Mouse (Mus musculus) layer of hippocampus, adult 11-12 months (tissue): ENCODE data around the gene Osbpl3.
A peak's percentile ranks its signal among the peaks of the same experiment; 100 is the strongest.

ENCODE experiments used
- DNase-seq: peaks from one replicate; pipeline ENCODE4 v3.0.0; 2022; ENCODE audit warnings: low spot score

The Osbpl3 gene

DNA sequence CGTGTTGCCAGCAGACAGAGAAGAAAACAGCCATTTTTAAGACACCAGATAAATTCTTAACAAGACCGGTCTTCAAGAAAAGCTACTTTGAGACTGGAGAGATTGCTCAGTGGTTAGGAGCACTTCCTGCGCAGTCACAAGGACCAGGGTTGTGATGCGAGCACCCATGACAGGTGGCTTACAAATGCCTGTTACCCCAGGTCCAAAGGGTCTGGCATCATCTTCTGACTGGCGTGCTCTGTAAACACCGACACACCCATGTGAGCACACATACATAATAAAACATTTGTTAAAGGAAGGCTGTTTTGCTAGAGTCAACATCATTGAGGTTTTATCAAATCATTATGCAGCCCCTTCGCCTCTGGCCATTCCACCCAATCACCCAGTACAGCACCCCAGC, 176.4 kb downstream of the Osbpl3 start:
- no peak for DNase-seq

DNA sequence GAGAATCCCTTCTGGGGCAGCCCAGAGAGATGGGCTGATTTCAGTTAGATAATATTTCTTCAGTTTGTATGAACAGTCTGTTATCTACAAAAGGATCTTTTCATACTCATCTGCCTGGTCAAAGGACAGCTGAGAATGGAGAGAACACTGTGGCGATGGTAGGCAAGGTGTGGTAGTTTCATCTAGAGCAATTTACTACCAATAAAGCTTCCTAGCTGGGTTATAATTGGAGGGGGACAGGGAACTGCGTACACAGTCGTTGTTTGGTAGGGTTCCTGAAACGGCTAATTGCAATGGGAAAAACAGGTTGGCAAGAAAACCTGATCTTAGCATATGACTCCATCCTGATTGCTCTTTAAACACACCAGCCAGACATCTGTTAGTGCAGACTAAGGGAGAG, 182.1 kb downstream of the Osbpl3 start:
- no peak for DNase-seq

DNA sequence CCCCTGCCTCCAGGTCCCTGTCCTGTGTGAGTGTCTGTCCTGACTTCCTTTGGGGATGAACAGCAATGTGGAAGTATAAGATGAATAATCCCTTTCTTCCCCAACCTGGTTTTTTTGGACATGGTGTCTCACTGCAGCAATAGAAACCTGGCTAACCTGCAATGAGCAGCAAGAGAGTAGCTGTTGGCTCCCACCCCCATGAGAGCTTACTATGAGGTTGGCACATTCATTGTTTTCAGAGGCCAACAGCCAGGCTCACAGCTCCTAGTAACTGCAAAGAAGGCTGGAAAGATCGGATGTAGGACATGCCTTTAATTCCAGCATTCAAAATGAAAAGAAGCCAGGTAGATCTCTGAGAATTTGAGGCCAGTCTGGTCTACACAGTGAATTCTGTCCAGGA, 182.6 kb downstream of the Osbpl3 start:
- no peak for DNase-seq

DNA sequence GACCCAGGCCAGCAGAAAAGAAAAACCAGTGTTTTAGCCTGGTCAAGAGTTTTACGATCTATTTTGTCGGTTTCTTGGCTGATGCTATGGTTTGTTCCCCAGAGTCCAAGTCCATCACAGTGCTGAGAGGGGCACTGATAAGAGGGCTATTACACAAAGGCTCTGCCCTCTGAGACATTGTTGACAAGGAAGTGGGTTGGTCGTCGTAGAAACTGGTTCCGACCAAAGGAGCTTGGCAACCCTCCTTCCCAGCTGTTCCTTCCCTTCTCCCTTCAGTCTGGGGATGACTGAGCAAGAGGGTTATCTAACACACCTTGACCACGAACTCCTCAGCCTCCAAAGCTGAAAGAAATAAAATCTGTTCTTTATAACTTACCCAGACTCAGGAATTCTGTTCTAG, 192.3 kb downstream of the Osbpl3 start, which contains the start of gene Gsdme:
Gene Gsdme (minus strand): TSS at position 193 of the 400 bp plus-strand sequence.
- DNase-seq: no peak

DNA sequence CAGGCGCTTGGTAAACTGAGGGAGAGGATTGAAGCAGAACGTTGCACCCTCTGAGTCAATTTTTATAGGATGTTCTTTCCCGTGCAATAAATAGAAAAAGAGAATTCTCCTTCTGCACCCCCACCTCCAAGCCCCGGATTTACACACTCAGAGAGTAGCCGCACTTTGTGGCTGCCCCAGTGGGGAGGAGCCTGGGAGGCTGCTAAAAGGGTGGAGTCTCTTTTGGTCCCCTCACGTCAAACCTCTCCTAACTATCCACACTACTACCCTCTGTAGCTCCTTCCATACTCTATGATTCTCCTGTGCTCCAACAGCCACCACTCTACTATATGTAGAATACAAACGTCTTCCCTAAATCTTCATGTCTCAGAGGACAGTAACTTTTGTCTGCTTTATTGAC, 193.7 kb downstream of the Osbpl3 start:
- DNase-seq: no peak

DNA sequence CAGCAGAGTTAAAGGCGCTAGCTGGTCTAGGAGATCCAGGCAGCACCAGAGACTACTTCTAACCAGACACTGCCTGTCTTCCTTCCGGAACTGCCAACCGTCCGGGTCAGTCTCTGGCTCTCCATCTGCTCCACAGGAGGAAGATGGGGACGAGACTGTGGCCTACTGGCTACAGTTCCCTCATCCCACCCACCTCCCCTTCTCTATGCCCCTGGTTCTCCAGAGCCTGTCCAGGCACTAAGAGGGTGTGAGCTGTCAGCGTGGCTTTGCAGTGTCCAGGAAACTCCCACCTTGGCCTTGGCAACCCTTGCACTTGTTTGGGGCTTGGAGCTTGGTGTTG, 194.1 kb downstream of the Osbpl3 start:
- DNase-seq: no peak

DNA sequence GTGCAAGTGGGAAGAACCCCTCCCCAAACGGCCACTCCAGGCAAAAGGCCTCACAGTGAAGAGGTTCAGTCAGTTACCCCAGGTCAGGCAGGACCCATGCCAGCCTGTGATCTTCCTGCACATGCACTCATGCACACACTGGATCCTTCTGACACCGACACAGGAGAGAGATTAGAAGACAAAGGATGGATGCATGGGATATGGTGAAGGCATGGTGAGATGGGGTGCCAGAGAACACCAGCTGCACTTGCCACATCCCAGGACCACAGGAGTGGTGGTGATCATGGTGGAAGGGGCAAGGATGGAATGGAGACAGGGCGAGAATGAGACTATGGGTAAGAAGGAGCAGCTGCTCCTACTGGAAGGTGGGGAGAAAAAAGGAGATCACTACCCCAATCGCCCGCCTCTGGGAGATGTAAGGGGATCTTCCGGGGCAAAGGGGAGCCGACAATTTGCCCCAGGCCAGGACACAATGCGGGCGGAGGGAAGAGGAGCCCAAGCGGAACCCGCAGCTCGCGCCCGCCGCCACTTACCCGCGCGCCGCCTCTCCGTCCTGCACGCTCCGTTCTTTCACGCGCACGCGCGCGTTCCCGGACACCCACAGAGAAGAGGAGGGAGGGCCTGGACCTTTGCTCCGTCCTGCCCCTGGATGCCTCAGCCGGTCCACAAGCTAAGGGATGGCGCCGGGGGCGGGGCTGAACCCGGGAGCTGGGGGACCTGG, 194.6 kb downstream of the Osbpl3 start:
- peak; percentile 85 for DNase-seq

DNA sequence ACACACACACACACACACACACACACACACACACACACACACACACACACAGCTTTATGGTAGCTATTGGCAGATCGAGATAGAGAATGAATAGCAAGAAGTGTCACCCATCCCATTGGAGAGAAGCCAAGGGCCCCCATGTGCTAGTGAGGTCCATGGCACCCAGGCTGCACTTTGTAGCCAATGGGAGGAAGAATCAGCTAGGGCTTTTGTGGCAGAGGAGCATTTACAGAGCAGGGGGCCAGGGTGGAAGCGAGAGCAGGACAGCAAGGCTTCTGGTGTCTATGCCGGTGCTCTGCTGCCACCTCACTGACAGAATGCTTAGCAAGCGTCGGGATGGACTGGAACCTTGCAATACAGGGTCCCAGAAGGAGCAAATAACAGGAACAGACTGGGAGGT, 200.6 kb downstream of the Osbpl3 start:
- no peak for DNase-seq

DNA sequence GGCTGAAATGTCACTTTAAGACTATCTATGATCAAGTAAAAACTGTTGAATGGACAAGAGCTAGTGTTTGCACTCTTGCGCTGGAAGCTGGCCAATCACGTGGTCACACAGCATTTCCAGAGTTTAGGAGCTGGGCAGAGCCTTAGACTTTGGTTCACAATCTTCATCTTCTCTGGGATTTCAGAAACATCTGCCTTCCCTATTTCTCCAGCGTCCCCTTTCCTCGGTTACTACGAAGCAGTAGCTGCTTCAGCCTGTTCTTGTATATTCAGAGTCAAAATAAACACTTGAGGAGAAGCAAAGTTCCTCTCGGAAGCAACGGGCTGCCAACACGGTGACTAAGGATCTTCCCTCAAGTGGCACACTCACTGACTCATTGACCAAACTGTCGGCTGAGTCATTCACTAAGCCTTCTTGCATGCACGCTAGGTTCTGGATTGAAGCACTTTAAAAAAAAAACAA, 201.2 kb downstream of the Osbpl3 start:
- peak; percentile 34 for DNase-seq

DNA sequence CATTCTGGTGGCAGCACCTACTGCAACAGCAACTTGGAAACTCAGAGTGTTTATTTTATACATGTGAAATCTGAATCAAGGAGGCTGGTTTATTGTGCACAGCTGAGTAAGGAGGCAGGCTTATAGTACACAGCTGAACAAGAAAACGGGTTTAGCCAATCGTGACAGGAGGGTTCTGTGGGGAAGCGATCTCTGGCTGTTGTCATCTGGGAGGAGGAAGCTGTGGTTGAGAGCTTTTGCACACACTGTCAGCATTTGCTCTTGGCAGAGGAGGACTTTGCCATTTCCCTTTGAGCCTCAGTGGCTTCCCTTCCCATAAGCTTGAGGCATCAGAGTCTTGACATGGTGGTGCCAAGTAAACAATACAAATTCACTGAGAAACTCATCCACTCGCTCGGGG, 203.3 kb downstream of the Osbpl3 start:
- DNase-seq: no peak

DNA sequence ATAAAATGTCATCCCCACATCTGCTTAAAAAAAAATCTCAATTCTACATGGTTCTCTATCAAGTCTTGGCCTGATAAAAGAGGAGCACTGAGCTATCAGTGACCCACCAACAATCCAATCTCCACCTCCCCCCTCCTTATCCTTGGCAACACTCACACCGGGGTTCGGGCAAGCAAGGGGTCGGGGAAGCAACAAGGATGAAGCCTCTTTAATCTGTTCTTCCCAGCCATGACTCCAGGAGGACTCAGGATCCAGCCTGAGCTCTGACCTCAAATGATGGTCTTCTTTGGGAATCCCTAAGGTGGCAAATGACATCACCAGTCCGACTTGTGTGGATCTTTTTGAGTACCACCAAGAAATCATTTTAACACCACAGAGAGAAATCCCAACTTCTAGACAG, 208.2 kb downstream of the Osbpl3 start:
- DNase-seq: no peak

DNA sequence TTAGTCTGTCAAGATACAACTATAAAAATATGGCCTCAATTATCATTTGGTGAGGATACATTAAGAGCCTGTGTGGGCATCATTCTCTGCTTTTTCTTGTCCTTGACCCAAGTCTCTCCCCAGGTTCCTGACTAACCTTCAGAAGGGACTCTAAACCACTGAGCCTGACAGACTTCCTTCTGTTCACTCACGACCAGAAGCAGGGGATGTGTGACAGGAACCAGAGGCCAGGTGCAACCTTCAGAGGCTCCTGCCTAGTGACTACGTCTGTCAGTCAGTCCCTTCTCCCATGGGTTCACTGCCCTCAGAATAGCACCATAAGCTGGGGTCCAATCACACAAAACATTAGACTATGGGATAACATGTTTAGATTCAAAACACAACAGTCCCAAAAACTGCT, 208.6 kb downstream of the Osbpl3 start:
- no peak for DNase-seq

DNA sequence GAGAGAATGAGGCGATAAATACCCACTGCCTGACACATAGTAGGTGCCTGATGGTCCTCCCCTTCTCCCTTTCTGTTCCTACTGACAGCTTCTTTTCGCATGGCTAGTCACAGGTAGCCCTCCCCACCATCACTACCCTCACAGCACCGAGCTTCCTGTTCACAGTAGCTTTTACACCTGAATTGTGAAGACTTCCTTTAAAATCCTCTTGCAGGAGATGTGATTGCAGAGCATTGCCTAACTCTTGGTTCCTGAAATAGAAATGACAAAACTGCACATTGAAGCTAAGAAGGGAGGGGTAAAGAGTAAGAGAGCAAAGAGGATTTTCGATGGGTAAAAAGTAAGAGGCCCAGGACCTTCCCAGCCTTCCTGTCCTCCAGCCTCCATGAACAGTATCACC, 211.0 kb downstream of the Osbpl3 start:
- DNase-seq: no peak

DNA sequence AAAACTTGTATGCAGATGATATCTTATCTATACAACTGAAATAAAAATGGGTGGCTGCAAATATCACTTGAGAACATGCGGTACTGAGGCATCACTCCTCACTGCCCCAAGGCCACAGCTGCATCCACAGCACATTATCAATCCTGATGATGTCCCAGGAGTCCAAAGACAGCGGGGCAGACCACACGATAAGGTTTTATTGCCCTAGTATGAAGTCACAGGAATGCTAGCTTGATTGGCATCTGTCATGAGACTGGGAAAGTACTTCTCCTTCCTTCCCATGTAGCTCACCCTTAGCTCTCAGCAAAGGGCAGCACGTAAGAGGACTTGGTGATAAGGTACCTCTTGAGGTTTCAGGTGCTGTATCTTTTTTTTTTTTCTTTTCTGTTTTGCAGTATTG, 211.9 kb downstream of the Osbpl3 start:
- DNase-seq: no peak
